ENCODE assay signal across 11 mouse cellular contexts in genomic region chr4:57640222-57640621, GRCm38 (mm10).
DNase-seq lines count a peak whose midpoint lies in the region; ATAC-seq and TF ChIP-seq lines count a peak whose summit lies in the region.
"Had no signal": no experiment of that assay in that cellular context is flagged by ENCODE, and none has a peak within 500 bp of the region (broad histone marks: within the 10 kb centered on the region; RNA-seq: fewer than 3 reads in every experiment).

No protein-coding gene starts in this region.

- TF ChIP-seq CTCF in forebrain, postnatal 0 days (IDR thresholded peaks at IDR 0.05; ENCODE audit: low read depth) = no peak
- TF ChIP-seq CTCF in kidney, adult 2 months (conservative IDR thresholded peaks at IDR 0.05; ENCODE audit: insufficient read depth, insufficient read length, low read depth, low read length) = no peak

- H3K27me3 ChIP-seq in forebrain, postnatal 0 days (ENCODE audit: insufficient read depth, low read length) = no peaks in the 10 kb centered on the region
- no peaks in the 10 kb centered on the region for H3K27me3 ChIP-seq in forebrain, embryonic 13.5 days
- H3K27me3 ChIP-seq in kidney, embryonic 15.5 days = no peaks in the 10 kb centered on the region; the same call in 1 of the 2 replicates
- H3K27me3 ChIP-seq in kidney, adult 2 months (replicated peaks; ENCODE audit: control insufficient read depth, insufficient read depth, low read length) = no peaks in the 10 kb centered on the region; the same call in 1 of the 2 replicates
- no peaks in the 10 kb centered on the region for H3K27me3 ChIP-seq in forebrain, embryonic 14.5 days (replicated peaks; ENCODE audit: control insufficient read depth, insufficient read depth, low read length)

- H3K36me3 ChIP-seq in forebrain, postnatal 0 days (ENCODE audit: insufficient read depth) = no peaks in the 10 kb centered on the region
- H3K36me3 ChIP-seq in forebrain, embryonic 13.5 days (ENCODE audit: poor library complexity, severe bottlenecking) = no peaks in the 10 kb centered on the region
- H3K36me3 ChIP-seq in kidney, embryonic 15.5 days = no peaks in the 10 kb centered on the region
- no peaks in the 10 kb centered on the region for H3K36me3 ChIP-seq in kidney, adult 2 months (ENCODE audit: control insufficient read depth, insufficient read depth, low read length)
- H3K36me3 ChIP-seq in forebrain, embryonic 14.5 days (ENCODE audit: control insufficient read depth, insufficient read depth, low read length) = no peaks in the 10 kb centered on the region

- no peak for ATAC-seq in forebrain, postnatal 0 days
- no peak for ATAC-seq in forebrain, embryonic 13.5 days
- ATAC-seq in kidney, embryonic 15.5 days (replicated peaks; ENCODE audit: low FRiP score) = no peak
- no peak for ATAC-seq in forebrain, embryonic 14.5 days

- no peaks in the 10 kb centered on the region for H3K9me3 ChIP-seq in forebrain, postnatal 0 days (ENCODE audit: low read length)
- no peaks in the 10 kb centered on the region for H3K9me3 ChIP-seq in forebrain, embryonic 13.5 days (replicated peaks)
- H3K9me3 ChIP-seq in kidney, embryonic 15.5 days (replicated peaks) = no peaks in the 10 kb centered on the region
- H3K9me3 ChIP-seq in forebrain, embryonic 14.5 days (replicated peaks; ENCODE audit: control insufficient read depth, low read length) = no peaks in the 10 kb centered on the region

- no peaks in the 10 kb centered on the region for H3K4me1 ChIP-seq in forebrain, postnatal 0 days (ENCODE audit: insufficient read depth)
- H3K4me1 ChIP-seq in forebrain, embryonic 13.5 days = peaks cover 6% of the 10 kb centered on the region
- peaks cover 12% of the 10 kb centered on the region for H3K4me1 ChIP-seq in kidney, embryonic 15.5 days
- no peaks in the 10 kb centered on the region for H3K4me1 ChIP-seq in kidney, adult 2 months (ENCODE audit: control insufficient read depth, insufficient read depth, low read length)
- H3K4me1 ChIP-seq in forebrain, embryonic 14.5 days (ENCODE audit: control insufficient read depth, insufficient read depth, low read length) = no peaks in the 10 kb centered on the region

- no peak overlapping the region for H3K27ac ChIP-seq in forebrain, postnatal 0 days (ENCODE audit: low read depth, low read length)
- H3K27ac ChIP-seq in forebrain, embryonic 13.5 days = no peak overlapping the region
- no peak overlapping the region for H3K27ac ChIP-seq in kidney, embryonic 15.5 days
- H3K27ac ChIP-seq in kidney, adult 2 months (ENCODE audit: insufficient read depth, low read depth, low read length) = no peak overlapping the region
- H3K27ac ChIP-seq in forebrain, embryonic 14.5 days (ENCODE audit: low read depth, low read length) = no peak overlapping the region

- H3K9ac ChIP-seq in forebrain, postnatal 0 days = no peak overlapping the region
- H3K9ac ChIP-seq in forebrain, embryonic 13.5 days = no peak overlapping the region
- no peak overlapping the region for H3K9ac ChIP-seq in kidney, embryonic 15.5 days
- no peak overlapping the region for H3K9ac ChIP-seq in forebrain, embryonic 14.5 days (ENCODE audit: low read length)

- WGBS in forebrain, postnatal 0 days = 35% methylated on average over 7 of the region's 7 CpGs
- WGBS in forebrain, embryonic 13.5 days = 58% methylated on average over 7 of the region's 7 CpGs
- 27% methylated on average over 7 of the region's 7 CpGs for WGBS in kidney, embryonic 15.5 days
- WGBS in kidney, adult 2 months = 22% methylated on average over 7 of the region's 7 CpGs
- 48% methylated on average over 7 of the region's 7 CpGs for WGBS in forebrain, embryonic 14.5 days

- peak overlapping the region; percentile 63 for H3K4me2 ChIP-seq in forebrain, postnatal 0 days (ENCODE audit: low read depth)
- H3K4me2 ChIP-seq in forebrain, embryonic 13.5 days = no peak overlapping the region
- peak overlapping the region; percentile 19; the same call in 1 of the 2 replicates for H3K4me2 ChIP-seq in kidney, embryonic 15.5 days
- H3K4me2 ChIP-seq in forebrain, embryonic 14.5 days (ENCODE audit: low read length) = no peak overlapping the region

- no peak for TF ChIP-seq POLR2A in kidney, adult 2 months (IDR thresholded peaks at IDR 0.05; ENCODE audit: low read depth, low read length)

- no peak overlapping the region for H3K4me3 ChIP-seq in forebrain, postnatal 0 days (ENCODE audit: low read depth, low read length)
- no peak overlapping the region for H3K4me3 ChIP-seq in forebrain, embryonic 13.5 days
- no peak overlapping the region for H3K4me3 ChIP-seq in kidney, embryonic 15.5 days (replicated peaks)
- no peak overlapping the region for H3K4me3 ChIP-seq in kidney, adult 2 months (ENCODE audit: insufficient read depth, low read depth, low read length)
- no peak overlapping the region for H3K4me3 ChIP-seq in forebrain, embryonic 14.5 days (ENCODE audit: low read depth, low read length)

- DNase-seq in forebrain, postnatal 0 days = no peak
- no peak for DNase-seq in kidney, adult 2 months
- peak; percentile 44 to 53 for DNase-seq in right cerebral cortex, adult 2 months (ENCODE audit: low spot score in 2 of 2)
- no peak for DNase-seq in right cerebral cortex, postnatal 14 days
- DNase-seq in thymus, postnatal 36 days = peak; percentile 52 to 53
- DNase-seq in forebrain, embryonic 14.5 days (ENCODE audit: low spot score) = no peak
- DNase-seq: B cell, adult 2 months; cerebellum, adult 9-11 months; liver had no signal

Comparison
In these comparisons a context has a peak if more than half of its experiments do, and no peak if none do; other contexts are left out.
1. DNase-seq: peak in right cerebral cortex, adult 2 months (2 of 2) and thymus, postnatal 36 days (2 of 2); none in forebrain, postnatal 0 days (single experiment), kidney, adult 2 months (single experiment), right cerebral cortex, postnatal 14 days (single experiment) and forebrain, embryonic 14.5 days (single experiment).
2. H3K4me2 ChIP-seq: peak in forebrain, postnatal 0 days (single experiment) and kidney, embryonic 15.5 days (single experiment); none in forebrain, embryonic 13.5 days (single experiment) and forebrain, embryonic 14.5 days (single experiment).